Mouse (Mus musculus) brain, adult 2 months (tissue): ENCODE data around the gene Baz1a.
A peak's percentile ranks its signal among the peaks of the same experiment; 100 is the strongest.
"Not testable (repeated sequence)": the region's sequence is repeated elsewhere in the genome, so short reads cannot be mapped to it uniquely, and the experiment has no call there.

Experiments
- DNase-seq: peaks from one replicate; pipeline ENCODE4 v3.0.0; 2011; ENCODE audit warnings: low read depth, low spot score

The Baz1a gene

DNA sequence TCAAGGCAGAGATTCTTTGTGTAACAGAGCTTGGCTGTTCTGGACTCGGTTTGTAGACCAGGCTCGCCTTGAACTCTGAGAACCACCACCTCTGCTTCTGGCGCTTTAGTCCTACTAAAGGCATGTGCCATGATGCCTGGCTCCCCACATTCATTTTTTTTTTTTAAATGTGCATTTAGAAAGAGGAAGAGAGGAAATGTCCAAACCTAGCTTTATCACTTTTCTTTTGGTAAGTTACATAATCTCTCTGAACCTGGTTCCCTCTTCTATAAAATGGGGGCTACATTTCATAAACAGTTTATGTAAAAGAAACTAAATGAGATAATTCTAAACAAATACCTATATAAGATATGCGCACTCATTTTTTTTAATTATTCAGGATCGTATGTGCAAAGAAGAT lies 33.2 kb downstream of the Baz1a start:
- DNase-seq = no peak

DNA sequence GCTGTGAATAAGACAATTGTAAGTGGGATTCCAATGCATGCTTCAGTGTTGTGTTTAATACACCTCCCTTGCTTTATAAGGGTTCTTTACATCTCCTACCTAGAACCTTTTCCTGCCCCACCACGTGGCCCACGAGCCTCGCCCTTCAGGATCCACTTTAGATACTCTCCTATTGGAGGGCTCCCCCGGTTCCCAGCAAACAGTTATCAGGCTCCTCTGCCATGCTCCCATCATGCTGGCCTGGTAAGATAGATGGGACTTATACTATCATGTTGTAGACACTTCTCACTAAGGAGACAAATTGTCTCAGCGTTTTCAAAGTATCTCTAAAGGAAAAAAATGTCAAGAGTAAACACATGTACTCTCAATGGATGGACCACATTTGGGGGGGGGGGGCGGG lies 33.6 kb downstream of the Baz1a start:
- DNase-seq = no peak

DNA sequence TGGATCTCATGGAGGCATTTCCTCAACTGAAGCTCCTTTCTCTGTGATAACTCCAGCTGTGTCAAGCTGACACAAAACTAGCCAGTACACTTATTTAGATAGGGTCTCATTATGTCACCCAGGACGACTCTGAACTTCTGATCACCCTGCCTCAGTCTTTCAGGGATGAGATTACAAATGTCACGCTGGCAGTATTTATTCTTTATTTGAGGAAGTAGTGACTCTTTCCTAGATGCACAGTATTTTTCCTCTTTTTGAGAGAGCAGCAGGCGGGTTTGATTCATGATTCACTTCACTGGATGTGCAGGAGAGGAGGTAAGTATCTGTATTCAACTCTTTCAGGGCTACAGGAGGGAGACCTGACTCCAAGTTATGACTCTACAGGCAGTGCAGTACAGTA lies 45.1 kb downstream of the Baz1a start:
- no peak for DNase-seq

DNA sequence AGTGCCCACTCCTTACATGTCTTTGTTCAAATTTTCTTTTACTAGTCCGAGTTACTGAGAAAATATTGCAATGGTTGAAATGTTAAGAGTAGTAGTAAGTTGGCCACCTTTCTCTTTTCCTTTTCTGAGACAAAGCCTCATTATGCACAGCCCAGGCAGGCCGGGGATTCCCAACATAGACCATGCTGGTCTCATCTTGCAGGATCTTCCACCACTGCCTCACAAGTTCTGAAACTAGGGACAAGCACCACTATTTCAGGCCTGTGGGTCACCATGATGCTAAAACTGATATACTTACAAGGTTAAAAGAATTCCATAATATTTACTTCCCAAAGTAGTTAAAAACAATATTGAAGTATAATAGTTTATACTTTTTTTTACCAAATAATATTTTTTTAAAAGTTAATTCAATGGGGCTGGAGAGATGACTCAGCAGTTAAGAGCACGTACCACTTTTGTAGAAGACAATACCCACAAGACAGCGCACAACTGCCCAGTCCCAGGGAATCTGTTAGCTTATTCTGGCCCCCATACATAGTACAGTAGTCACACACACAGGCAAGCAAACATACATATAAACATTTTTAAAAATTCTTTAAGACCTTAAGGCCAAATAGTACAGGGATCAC lies 48.5 kb downstream of the Baz1a start:
- no peak for DNase-seq

DNA sequence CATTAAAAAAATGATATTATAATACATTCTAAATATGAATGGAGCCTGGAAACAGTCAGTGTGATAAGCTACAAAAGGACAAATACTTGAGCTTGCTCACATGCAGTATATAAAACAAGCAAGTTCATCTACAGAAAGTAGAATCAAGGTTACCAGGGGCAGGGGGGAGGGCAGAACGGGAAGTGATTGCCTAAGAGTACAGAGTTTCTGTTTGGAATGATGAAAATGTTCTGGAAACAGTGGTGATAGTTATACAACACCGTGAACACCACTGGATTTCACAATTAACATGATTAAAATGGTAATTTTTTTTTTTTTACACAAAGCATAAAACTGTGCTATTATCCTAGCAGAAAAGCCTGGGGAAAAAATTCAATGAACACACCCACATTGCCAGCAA lies 54.6 kb downstream of the Baz1a start:
- no peak for DNase-seq

DNA sequence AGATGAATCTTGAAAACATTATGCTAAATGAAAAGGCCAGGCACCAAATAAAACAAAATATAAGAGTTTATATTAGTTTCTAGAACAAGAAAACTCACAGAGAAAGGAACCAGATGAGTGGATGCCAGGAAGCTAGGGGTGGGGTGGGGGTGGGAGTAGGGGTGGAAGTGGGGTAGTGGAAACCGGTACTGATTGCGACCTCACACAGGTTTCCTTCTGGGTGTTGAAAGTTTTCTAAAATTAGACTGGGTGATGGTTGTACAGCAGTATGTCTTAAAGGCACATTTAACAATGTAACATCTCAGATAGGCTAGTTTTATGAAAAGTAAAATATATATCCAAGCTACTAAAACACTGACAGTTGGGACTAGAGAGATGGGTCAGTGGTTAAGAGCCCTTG lies 57.2 kb downstream of the Baz1a start:
- no peak for DNase-seq

DNA sequence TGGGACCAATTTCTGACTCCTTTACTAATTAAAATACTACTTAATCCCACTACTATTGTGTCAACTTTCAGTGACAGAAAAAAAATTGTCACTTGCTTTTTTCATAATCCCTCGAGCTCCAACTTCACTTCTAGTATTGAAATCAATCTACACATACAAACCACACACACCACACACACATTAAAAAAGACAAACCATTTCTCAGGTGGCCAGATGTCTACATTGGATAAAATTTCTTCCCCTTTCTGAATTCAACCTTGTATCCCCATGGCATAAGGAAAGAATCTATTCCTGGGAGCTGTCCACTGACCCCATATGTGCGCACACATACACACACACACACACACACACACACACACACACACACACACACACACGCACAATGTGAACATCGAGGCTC lies 57.7 kb downstream of the Baz1a start:
- DNase-seq = no peak

DNA sequence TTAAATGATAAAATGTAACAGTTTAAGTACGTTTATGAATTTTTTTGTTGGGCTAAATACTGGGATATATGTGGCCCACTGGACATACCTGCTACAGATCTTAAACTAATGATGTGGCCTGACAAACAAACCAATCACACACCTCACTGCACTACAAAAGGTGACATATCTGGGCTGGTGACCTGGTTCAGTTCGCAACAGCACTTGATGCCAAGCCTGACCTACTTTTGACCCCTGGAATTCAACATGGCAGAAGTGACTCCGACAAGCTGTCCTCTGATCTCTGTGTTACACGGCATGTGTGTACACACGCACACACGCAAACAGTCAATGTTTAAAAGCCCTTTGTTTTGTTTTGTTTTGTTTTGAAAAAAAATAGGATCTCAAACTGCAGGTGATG lies 68.0 kb downstream of the Baz1a start:
- no peak for DNase-seq

DNA sequence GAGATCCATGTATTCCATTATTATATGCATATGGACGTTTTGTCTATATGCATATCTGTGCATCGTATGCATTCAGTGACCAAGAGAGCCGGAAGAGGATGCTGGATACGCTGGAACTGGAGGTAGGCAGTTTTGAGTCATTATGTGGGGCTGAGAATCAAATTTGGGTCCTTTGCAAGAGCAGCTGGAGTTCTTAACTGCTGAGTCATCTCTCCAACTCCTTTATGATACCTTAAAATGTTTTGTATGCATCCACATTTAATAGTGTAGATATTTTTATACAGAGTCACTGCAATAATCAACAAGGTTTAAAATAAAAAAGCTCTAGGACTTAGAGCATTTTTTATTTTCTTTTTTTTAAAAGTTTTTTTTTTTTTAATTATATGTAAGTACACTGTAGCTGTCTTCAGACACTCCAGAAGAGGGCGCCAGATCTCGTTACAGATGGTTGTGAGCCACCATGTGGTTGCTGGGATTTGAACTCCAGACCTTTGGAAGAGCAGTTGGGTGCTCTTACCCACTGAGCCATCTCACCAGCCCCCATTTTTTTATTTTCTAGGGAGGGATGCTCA lies 71.5 kb downstream of the Baz1a start:
- not testable (repeated sequence) for DNase-seq

DNA sequence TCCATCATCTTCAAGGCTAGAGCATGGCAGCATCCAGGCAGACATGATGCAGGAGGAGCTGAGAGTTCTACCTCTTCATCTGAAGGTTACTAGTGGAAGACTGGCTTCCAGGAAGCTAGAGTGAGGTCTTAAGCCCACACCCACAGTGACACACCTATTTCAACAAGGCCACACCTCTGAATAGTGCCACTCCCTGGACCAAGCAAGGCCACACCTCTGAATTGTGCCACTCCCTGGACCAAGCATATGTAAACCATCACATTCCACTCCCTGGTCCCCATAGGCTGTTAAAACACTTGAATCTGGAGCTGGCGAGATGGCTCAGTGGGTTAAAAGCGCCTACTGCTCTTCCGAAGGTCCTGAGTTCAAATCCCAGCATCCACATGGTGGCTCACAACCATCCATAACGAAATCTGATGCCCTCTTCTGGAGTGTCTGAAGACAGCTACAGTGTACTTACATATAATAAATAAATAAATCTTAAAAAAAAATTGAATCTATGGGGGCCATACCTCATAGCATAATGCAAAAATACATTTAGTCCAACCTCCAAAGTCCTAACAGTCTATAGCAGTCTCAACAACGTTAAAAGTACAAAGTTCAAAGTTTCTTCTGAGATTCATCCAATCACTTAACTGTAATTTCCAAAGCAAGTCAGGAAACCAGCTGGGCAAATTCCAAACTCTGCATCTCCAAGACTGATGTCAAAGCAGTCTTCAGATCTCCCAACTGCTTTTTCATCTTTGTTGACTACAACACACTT lies 76.4 kb downstream of the Baz1a start:
- not testable (repeated sequence) for DNase-seq

DNA sequence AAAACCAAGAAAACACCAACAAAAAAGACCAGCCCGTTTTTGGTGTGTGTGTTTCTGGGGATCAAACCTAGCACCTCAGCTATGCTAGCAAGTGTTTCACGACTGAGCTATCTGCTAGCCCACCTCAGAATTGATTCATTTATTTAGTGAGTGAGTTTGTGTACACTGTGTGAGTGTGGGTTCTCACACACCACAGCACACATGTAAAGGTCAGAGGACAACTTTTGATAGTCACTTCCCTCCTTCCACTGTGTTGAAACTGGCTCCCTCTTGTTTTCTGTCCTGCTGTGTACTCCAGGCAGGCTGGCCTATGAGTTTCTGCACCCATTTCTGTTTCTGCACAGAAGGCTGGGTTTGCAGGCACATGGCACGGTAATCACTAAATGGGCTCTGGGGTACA lies 103.8 kb downstream of the Baz1a start:
- no peak for DNase-seq

DNA sequence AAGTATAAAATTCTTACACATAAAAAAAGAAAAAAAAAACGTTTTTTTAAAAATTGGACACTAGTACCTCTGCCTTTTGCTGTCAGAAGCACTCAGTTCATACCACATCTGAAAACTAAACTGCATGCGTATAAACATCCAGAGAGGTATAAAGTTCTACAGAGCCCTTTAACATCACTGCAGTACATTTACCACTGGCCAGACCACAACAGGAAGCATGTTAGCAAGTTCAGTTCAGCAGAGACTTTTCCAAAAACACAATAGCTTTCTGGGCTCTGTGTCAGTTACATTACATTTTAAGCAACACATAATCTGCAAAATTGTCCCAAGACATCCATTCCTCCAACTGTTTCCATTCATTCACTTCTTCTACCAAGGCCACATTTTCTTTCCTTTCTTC lies 121.6 kb downstream of the Baz1a start:
- not testable (repeated sequence) for DNase-seq

DNA sequence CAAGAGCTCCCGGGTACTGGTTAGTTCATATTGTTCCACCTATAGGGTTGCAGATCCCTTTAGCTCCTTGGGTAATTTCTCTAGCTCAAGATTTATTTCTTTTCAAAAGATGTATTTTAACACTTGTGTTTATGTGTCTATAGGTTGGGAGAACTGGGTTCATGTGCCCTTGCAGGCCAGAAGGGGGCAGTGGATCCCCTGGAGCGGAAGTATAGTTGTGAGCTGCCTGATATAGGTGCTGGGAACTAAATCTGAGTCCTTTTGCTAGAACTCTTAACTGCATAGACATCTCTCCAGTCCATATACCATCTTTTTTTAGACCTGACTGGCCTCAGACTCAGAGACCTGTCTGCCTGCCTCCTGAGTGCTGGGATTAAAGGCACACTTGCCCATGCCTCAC lies 123.7 kb downstream of the Baz1a start:
- no peak for DNase-seq

DNA sequence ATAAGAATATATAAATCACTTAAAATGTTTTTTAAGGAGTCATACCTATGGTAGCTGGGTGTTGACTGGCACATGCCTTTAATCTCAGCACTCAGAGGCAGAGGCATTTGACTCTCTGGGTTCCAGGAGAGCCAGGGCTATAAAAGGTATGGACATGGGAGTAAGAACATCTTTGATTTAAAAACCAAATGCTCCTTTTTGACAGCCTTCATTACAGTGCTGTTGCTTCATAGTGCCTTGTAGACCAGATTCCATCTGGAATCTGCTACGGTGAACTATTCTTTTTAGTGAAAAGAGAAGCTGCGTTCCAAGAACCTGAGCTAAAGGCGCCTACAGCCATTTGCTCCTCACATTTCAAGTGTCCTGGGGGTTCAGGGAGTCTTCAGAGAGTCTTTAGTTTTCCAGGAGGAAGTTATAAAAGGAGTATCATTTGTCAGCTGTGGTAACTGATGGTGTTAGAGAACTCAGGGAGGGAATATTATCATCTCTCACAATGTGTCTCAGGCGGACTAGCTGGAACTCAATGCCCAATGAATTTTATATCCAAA lies 126.5 kb downstream of the Baz1a start:
- DNase-seq = no peak

DNA sequence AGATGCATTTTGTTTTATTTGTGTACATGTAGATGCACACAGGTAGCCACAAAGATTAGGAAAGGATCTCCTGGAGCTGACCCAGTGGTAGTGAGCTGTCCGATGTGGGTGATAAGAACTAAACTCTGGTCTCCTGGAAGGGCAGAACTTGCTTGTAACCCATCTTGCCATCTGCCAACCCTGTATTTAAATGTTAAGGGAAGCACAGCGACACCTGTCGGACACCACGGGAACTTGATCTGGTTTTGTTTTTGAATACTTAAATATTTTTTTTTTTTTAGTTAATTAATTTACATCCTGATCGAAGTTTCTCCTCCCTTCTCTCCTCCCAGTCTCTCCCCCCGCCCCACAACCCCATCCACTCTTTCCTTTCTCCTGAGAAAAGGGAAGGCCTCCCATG lies 134.5 kb downstream of the Baz1a start:
- peak; percentile 89 for DNase-seq

DNA sequence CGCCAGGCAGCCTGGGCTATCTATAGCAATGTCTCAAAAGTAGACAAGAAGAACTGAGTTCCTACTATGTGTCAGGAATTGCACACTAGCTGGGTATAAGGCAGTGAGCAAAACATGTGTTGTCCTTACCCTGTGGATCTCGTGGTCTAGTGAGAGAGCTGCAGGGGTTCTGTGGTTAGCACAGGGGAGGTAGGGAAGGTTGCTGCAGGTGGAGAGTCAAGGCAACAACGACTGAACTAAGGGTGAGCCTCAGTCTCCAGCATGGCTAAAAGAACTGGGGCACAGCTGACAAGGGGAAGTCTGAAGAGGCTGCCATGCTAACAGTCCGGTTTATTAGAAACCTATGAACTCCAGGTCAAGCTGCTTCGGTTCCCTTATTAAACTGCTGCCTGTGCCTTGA lies 134.9 kb downstream of the Baz1a start:
- DNase-seq = no peak

DNA sequence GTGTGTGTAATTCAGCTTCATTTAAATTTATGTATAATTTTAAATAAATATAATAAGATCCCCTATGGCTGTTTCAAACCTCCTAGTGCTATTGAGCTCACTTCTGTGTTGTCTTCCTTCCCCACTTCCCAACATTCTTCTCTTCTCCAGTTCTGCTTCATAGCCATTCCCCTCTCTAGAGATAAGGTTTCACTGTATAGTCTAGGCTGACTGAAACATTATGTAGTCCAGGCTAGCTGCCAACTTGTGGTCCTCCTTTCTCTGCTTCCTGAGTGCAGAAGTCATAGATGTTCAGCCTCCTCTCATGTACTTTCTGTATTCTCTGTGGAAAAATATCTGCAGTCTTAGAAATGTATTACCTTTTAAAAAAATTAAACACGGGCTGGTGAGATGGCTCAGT lies 136.3 kb downstream of the Baz1a start:
- no peak for DNase-seq

DNA sequence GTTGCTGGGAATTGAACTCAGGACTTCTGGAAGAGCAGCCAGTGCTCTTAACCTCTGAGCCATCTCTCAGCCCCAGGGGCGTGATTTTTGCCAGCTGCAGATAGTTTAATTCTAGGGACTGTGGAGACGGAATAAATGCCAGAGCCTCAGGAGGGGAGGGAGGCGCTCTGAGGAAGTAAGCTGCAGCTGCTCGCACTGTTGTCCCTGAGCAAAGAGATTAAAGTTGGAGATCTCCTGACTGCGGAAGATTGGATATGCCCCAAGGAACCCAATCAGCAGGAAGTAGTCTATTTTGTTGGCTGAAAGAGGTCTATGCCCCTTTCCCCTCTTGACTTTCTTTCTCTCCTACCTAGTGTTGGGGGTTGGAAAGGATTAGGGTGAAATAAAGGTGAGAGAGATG lies 137.3 kb downstream of the Baz1a start:
- DNase-seq = no peak

DNA sequence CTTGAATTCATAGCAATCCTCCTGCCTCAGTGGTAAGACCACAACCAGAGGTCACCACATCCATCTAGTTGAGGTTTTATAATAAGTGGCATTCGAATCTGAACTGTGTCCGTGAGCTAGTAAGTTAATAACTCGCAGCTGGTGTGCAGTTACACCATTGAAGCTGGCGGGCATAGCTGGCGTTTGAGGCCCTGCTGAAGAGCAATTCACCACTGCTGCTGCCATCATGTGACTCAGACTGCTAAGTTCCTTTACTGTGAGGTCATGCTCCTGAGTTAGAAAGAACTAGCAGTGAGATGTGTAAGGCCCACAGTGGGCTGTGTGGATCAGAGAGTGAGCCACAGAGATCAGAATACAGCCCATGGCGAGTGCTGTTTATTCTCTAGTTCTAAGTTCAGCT lies 139.4 kb downstream of the Baz1a start:
- no peak for DNase-seq

DNA sequence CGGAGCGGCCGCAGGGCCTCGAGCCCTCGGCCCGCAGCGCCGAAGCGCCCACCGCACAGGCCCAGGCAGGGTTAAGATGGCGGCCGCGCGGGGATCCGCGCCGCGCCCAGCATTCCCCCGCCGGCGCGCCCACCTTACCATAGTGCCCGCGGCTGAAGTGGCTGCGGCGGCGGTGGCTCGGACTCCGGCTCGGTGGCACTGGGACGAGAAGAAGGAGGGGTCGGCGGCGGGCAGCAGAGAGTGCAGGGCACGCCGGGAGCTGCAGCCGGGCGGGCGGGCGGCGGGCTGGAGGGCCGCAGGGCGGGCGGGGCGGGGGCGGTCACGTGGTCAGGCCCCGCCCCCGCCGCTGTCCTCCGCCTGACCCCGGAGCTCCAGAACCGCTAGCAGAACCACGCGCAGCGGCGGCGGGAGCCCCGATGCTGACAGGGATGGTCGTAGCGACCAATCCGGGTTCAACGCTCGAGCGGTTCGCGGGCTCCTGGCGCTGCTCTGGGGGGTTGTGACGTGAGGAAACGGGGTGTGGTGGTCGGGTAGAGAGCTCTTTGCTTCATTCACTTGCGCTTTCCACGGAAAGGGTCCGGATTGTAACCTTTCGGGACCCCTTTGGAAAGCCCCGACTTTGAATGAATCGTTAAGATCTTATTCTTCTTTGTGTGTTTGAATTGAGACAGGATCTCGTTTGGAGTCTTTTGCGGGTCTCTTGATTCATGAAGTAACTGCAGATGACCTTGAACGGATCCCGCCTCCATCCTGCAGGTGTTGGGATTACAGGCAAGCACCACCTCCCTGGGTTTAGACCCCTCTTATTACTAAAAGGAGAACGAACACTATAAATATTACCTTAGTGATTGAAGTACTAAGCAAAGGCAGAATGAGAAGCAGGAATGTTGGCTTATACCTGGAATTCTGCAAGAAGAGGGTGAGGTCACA lies 151.3 kb downstream of the Baz1a start, which contains the start of gene Cfl2:
Cfl2 (minus strand) TSS at position 272 of the 930 bp plus-strand sequence.
- peak; percentile 90 for DNase-seq

DNA sequence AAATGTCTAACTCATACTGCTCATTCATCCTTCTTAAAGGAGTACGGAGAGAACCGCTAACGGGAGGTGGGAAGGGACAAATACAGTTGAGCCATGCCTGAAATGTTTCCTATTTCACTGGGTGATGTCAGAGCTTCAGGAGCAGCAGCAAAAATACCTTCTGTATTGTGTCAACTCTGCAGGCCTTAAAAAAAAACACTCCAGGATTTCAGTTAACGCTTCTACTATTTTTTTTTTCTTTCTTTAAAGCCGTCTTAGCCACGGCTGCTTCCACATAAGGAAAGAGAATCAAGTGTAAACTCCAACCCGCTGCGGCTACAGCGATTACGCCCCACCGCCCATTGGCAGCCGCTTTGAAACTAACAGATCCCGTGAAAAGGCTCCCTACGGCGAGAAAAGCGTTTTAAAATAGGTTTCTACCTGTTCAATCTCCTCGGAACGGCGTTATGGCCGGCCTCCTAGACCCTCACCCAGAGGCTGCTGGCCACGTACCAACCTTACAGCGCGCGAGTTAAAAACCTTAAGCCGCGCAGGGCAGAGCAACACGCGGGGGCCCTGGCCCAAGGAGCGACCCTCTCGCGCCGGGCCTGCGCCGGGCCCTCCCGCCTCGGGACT lies 152.1 kb downstream of the Baz1a start:
- peak; percentile 89 for DNase-seq
